Mouse (Mus musculus) left cerebral cortex, adult 2 months (tissue): Measurements from ENCODE around the gene Rwdd4a. TPM values are rescaled to one million over a fixed set of nuclear protein-coding genes. Genes with fewer than 3 reads are reported as not detected.

ENCODE experiments used
- DNase-seq, 2 experiments: peaks; one replicate each; pipeline ENCODE4 v3.0.0; 2021 to 2022; ENCODE audit warnings: low spot score in 2 of 2, mixed read lengths in 1 of 2; ENCODE audit errors: extremely low spot score in 1 of 2
- H3K27ac ChIP-seq: fragments of 200-600 bp; 2 replicates; pipeline ENCODE4 v1.8.1; 2022
- H3K4me3 ChIP-seq: fragments of 200-600 bp; 2 replicates; pipeline ENCODE4 v1.8.1; 2022
- CTCF ChIP-seq: fragments of 200-600 bp; IDR thresholded peaks from 2 replicates; pipeline ENCODE4 v1.8.1; 2022; ENCODE audit warnings: antibody characterized with exemption, mild to moderate bottlenecking, moderate library complexity
- intact Hi-C: fragments of 180-260 bp; cut with DNase I; formaldehyde crosslinking; loops from one replicate; pipeline ENCODE4 v1.15.1; 2025
- long read RNA-seq, 2 experiments: library from polyadenylated mRNA; stranded (forward); transcript quantifications; one replicate each; pipeline ENCODE4 v2.0.0; 2021; ENCODE audit warnings: borderline mapping rate in 2 of 2
- total RNA-seq, 2 experiments: library from RNA; stranded (reverse); gene quantifications; 2 replicates each; pipeline ENCODE4 v1.2.3; 2021

Rwdd4a gene
- 10 to 100 TPM; 35.9 to 38.1 TPM for total RNA-seq
- long read RNA-seq, experiment 1, partial matches to known transcripts: 0 of 26 reads
- long read RNA-seq, experiment 1, other reads (novel, unspliced or antisense): 23 of 26 reads
- long read RNA-seq, experiment 2, partial matches to known transcripts: 0 of 17 reads
- long read RNA-seq, experiment 2, other reads (novel, unspliced or antisense): 16 of 17 reads

GRCm38 (mm10) chr8:47533344-47534125, at the start of gene Rwdd4a, which contains the start of gene Trappc11:
TSS of gene Rwdd4a (plus strand) at chr8:47533664.
TSS of gene Trappc11 (minus strand) at chr8:47533470.
- DNase-seq: peak; percentile 89 to 95
- no peak; the same call in 1 of the 2 replicates for TF ChIP-seq CTCF
- Histone ChIP-seq H3K4me3 (peak within 1 kb of the TSS; percentile 94), H3K27ac (peak within 1 kb of the TSS; percentile 97)
- intact Hi-C loops: loop anchor here (1.0 to 5.0 kb wide), 3 partner anchors 142 to 179 kb away; partner anchors contain the start of genes Cdkn2aip and Ing2

- TF ChIP-seq CTCF: no peak; the same call in 1 of the 2 replicates
- intact Hi-C loops: no loop called here
- no peak overlapping the region for H3K4me3 ChIP-seq
- no peak overlapping the region for H3K27ac ChIP-seq
- DNase-seq: no peak
Observed at GRCm38 (mm10) chr8:47487231-47487630, 46.2 kb upstream of the Rwdd4a start.

- DNase-seq: no peak
- Histone ChIP-seq H3K27ac (no peak overlapping the region), H3K4me3 (no peak overlapping the region)
- TF ChIP-seq CTCF: no peak
- intact Hi-C loops: no loop called here
Observed at GRCm38 (mm10) chr8:47493106-47493505, 40.4 kb upstream of the Rwdd4a start.

DNA sequence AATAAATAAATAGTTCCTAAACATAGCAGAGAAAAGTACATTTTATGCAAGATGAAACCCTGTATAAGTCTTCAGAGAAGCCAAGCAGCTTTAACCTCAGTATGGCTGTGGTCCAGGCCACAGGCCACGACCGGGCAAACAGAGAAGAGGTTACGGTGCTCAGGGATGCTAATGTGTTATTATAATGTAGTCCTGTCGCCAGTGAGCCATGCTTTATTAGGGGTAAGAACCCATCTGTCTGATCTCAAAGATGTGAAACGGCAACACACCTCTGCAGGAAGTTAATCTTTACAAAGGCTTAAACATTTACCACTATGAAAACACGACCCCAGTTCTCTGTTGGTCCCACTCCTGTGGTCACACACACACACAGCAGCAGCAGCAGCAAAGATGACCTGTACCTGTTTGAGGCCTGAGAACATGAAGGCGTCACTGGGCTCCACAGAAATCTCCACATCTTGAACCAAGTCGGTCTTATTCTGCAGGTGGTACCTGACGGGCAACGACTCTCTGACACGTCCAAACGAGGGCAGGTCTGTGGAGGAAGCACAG, 38.8 kb upstream of the Rwdd4a start:
- no peak overlapping the region for H3K27ac ChIP-seq
- intact Hi-C loops: no loop called here
- no peak overlapping the region for H3K4me3 ChIP-seq
- DNase-seq: no peak
- TF ChIP-seq CTCF: no peak

GRCm38 (mm10) chr8:47495428-47495827, 38.0 kb upstream of the Rwdd4a start:
- intact Hi-C loops: no loop called here
- H3K4me3 ChIP-seq: no peak overlapping the region
- TF ChIP-seq CTCF: no peak
- H3K27ac ChIP-seq: no peak overlapping the region
- DNase-seq: no peak

- Histone ChIP-seq H3K4me3 (no peak overlapping the region), H3K27ac (no peak overlapping the region)
- DNase-seq: no peak
- intact Hi-C loops: no loop called here
- TF ChIP-seq CTCF: no peak
Observed at GRCm38 (mm10) chr8:47501994-47502393, 31.5 kb upstream of the Rwdd4a start.

DNA sequence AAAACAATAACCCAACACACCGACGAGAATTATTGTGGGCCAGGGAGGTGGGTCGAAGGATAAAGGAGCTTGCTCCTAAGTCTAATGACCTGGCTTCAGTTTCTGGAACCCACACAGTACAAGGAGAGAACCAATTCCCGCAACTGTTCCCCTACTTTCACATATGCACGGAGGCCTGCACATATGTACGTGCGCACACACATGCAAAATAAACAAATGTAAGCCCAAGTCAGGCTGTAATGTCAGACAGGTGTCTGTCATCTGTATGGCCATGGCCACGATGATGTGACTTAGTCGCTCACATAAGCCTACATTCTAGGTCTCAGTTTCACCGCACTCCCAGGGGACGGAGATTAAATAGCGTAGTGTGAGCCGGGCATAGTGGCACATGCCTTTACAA, 30.9 kb upstream of the Rwdd4a start:
- H3K27ac ChIP-seq: no peak overlapping the region
- intact Hi-C loops: no loop called here
- no peak for DNase-seq
- H3K4me3 ChIP-seq: no peak overlapping the region
- no peak for TF ChIP-seq CTCF

DNA sequence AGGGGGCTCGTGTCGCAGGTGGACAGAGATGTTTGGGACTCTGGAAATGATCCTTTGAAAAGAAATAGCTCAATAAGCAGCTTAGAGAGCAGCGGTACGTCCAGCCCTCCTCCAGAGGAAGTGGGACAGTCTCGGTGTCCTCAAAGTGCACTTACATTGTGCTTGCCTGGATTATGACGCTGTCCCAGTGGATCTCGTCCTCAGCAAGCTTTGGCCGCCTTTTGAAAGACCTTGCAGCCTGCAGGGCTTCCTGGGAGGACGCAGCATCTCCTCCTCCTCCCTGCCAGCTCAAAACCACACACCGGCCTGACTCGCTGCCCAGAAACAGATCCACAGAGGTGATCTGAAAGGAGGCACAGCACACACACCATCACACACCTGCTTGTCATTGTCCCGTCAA, 28.0 kb upstream of the Rwdd4a start:
- Histone ChIP-seq H3K4me3 (no peak overlapping the region), H3K27ac (no peak overlapping the region)
- intact Hi-C loops: no loop called here
- TF ChIP-seq CTCF: no peak
- no peak for DNase-seq

DNA sequence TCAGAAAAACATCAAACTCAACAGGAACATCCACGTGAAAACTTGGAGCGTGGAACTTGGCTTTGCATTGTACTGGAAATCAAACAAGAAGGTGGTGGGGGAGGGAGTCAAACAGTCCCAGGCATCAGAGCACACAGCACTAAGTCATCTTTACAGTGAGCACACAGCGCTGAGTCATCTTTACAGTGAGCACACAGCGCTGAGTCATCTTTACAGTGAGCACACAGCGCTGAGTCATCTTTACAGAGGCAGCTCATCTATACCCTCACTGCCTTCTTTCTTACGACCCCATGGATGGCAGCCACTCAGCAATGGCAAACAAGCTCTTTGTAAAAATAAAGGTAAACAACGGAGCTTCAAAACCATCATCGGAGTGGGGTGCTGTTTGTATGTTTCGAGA, 22.5 kb upstream of the Rwdd4a start:
- intact Hi-C loops: no loop called here
- TF ChIP-seq CTCF: no peak
- Histone ChIP-seq H3K27ac (no peak overlapping the region), H3K4me3 (no peak overlapping the region)
- no peak for DNase-seq

DNA sequence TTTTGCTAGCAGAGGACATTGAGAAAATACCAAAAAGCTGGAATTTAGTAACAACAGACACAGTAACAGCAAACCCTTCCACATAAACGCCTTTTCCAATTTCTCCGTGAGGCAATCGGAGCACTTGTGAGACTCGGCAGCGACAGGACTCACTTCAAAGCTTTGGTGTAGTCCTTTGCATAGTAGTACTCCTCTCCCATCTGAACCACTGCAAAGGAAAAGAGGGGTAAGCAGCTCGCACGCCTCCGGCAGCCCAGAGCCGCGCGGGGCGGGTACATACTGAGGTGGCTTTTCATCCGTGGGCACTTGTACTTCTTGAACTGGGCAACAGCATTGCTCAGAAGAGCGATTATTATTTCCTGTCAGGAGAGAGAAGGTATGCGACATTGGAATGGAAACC, 19.9 kb upstream of the Rwdd4a start:
- no peak for TF ChIP-seq CTCF
- intact Hi-C loops: no loop called here
- no peak overlapping the region for H3K27ac ChIP-seq
- no peak overlapping the region for H3K4me3 ChIP-seq
- DNase-seq: no peak

- Histone ChIP-seq H3K27ac (no peak overlapping the region), H3K4me3 (no peak overlapping the region)
- intact Hi-C loops: no loop called here
- DNase-seq: peak in 1 of 2 experiments; percentile 4
- no peak for TF ChIP-seq CTCF
Observed at GRCm38 (mm10) chr8:47528094-47528493, 5.4 kb upstream of the Rwdd4a start.

DNA sequence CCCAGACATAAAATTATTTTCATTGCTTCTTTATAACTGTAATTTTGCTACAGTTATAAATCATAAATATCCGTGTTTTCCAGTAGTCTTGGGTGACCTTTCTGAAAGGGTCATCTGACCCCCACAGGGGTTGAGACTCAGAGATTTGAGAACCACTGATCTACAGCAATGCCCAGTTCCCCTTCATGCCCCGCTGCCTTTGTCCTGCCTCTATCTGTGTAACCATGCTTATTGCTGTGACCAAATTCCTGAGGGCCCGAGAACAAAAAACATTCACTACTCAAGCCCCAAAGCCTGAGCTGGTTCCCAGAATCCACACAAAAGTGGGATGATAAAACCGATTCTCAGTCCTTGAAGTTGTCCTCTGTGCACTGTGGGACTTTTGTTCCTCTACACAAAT, 4.9 kb downstream of the Rwdd4a start:
- no peak overlapping the region for H3K27ac ChIP-seq
- intact Hi-C loops: no loop called here
- no peak for TF ChIP-seq CTCF
- DNase-seq: peak in 1 of 2 experiments; percentile 7
- H3K4me3 ChIP-seq: no peak overlapping the region
